Mouse (Mus musculus) frontal cortex, adult 2 months (tissue): ENCODE results near the gene Iqca. TPM values are rescaled to one million over a fixed set of nuclear protein-coding genes. Genes with fewer than 3 reads are reported as not detected.
A peak's percentile ranks its signal among the peaks of the same experiment; 100 is the strongest.

ENCODE experiments used
- DNase-seq, 2 experiments: peaks; one replicate each; pipeline ENCODE4 v3.0.0; 2022; ENCODE audit warnings: low spot score in 1 of 2; ENCODE audit errors: extremely low spot score in 1 of 2
- polyA plus RNA-seq: library from polyadenylated mRNA; depleted of rRNA; stranded (reverse); fragments of >200 nt; gene quantifications from 2 replicates; pipeline ENCODE4 v1.2.3, GENCODE M21; 2012

The Iqca gene
- polyA plus RNA-seq, 1 experiment: 0.56 TPM

- no peak for DNase-seq
These were observed 78.4 kb downstream of the Iqca start for GRCm38 (mm10) chr1:90074779-90075178.

DNA sequence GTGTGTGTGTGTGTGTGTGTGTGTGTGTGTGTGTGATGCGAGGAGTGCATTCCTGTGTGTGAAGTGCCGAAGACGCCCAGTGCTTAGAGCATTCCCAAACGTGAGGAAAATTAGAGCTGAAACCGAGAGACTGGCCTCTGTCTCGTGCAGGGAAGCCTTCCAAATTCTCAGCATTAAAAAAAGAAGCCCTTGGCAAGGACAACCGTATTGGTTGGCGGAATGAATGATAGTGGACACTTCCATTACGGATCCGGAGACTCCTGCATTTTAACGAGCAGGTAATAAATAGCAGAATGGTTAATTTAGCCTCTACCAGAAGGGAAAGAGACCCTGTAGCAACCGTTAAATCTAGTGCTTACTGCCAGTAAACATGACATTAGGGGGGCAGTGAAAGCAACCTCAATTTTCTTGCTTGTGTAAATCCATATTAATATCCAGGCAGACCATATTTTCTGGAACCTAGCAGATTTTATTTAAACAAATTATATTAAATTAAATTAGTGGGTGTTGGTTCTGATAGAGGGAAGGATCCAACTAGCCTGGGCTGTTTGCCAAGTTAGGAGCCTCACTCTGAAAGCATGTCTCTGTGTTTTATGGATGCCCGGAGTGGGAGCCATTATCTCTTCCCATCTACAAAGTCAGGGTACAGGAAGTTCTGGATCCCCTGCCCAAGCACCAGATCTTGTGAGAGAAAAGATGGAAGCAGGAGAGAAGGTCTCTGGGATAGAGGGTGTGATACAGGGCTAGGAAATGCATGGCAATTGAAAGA lies 81.2 kb downstream of the Iqca start:
- DNase-seq: no peak

DNA sequence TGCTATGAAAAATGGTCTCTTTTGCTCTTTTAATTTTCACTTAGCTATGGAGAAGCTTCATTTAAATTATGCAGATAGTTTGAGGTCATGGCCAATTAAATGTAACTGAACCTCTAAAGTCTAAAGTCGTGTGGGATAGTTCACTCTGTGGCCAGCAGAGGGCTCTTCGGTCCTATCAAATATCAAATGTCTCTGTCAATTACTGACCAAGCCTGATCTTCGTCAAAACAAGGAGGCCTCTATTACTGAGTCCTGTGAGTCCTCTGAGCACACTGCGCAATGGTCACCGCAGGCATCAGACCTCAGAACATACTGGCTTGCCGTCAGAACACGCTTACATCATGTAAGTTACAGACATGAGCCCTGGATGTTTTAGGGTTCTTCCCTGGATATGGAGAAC lies 92.6 kb downstream of the Iqca start:
- peak; percentile 17 to 81 for DNase-seq

DNA sequence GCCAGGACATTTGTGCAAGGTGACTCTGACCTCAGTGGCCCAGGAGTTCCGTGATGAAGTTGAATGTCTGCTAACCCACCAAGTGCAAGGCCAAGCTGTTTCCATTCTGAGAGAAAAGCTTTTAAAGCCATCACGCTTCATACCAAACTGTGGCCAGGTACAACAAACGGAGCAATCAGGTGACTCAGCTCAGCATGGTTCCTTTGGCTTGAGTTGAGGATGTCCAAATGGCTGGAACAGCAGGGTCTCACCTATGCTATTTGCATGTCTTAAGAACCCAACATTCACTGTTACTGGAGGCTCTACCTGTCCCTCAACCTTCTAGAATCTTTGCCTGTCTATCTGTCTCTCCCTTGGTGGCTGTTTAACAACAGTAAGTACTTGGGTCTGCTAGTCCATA lies 93.1 kb downstream of the Iqca start:
- no peak for DNase-seq

GRCm38 (mm10) chr1:90054991-90055390 lies 98.2 kb downstream of the Iqca start:
- DNase-seq: peak; percentile 61 to 71

- DNase-seq: peak; percentile 28 to 76
These were observed 101.9 kb downstream of the Iqca start for GRCm38 (mm10) chr1:90051347-90051746.

- DNase-seq: no peak
These were observed 103.0 kb downstream of the Iqca start for GRCm38 (mm10) chr1:90050046-90050739.

GRCm38 (mm10) chr1:90028305-90028704 lies 124.9 kb downstream of the Iqca start:
- no peak for DNase-seq

- DNase-seq: no peak
These were observed 126.3 kb downstream of the Iqca start for GRCm38 (mm10) chr1:90026945-90027344.

DNA sequence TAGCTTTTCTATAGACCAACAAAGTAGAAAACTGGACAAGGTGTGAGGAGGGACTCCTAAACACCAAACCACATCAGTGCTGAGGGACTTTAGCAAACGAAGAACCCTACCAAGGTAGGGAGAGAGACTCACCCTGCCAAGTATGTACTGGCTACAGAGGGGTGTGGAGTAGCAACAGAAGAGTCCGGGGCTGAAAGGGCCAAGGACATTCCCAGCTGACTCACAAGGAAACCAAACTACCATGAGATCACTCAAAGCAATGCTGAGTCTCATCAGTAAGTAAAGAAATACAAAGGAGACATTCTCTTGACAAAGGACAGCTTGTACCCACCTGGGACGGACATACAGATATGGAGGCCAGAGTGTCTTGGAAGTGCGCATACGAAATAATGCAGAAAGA lies 132.9 kb downstream of the Iqca start:
- no peak for DNase-seq

- no peak for DNase-seq
These were observed 135.1 kb downstream of the Iqca start for GRCm38 (mm10) chr1:90018071-90018470.

DNA sequence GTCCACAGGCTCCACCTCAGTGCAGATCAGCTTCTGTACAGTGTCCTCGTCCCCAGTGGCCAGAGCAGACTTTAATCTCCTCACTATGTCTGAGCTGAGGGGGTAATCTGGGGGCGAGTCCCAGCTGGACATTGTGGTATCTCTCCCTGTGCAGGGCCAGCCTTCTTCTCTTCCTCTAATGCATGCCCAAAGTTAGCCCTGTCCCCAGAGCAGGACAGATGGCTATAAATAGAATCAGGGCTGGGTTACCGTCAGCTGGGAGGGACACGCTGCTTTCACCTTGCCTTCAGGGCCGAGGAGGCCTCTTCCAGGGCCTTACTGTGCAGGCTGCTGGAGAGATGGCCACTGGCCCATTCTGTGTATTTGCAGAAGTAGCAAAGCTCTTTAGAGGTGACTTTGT lies 138.8 kb downstream of the Iqca start, which contains the start of gene Asb18:
TSS of gene Asb18 (minus strand) at position 221 of the 400 bp plus-strand sequence.
- no peak for DNase-seq

GRCm38 (mm10) chr1:90013273-90013672 lies 139.9 kb downstream of the Iqca start:
- no peak for DNase-seq

DNA sequence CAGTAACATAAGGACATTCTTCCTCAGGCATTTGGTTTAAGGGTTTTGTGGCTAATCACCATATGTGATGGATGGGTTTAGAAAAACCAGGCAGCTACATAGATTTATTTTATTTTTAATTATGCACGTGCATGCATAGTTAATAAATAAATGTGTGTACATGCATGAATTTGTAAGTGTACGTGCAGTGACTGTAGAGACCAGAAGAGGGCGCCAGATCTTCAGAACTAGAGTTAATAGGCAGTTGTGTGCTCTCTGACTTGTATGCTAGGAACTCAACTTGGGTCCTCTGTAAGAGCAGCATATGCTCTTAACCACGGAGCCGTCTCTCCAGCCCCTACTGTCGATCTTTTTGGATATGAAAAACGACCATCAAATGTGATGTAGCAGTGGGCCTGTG lies 140.4 kb downstream of the Iqca start:
- no peak for DNase-seq

DNA sequence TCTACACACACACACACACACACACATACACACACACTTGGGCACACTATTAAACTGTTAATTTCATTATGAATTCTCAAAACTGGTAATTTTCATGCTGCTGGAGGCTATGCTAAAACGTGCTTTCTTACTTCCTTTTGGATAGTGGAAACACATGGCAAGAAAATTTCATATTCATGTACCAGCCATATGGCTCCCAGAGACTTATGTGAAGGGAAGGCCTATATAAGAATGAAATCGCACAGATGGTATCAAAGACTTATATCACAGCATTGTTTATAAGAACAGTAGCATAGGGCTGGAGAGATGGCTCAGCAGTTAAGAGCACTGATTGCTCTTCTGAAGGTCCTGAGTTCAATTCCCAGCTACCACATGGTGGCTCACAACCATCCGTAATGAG lies 141.0 kb downstream of the Iqca start:
- peak in 1 of 2 experiments; percentile 6 for DNase-seq

GRCm38 (mm10) chr1:90010077-90010476 lies 143.1 kb downstream of the Iqca start:
- DNase-seq: no peak

DNA sequence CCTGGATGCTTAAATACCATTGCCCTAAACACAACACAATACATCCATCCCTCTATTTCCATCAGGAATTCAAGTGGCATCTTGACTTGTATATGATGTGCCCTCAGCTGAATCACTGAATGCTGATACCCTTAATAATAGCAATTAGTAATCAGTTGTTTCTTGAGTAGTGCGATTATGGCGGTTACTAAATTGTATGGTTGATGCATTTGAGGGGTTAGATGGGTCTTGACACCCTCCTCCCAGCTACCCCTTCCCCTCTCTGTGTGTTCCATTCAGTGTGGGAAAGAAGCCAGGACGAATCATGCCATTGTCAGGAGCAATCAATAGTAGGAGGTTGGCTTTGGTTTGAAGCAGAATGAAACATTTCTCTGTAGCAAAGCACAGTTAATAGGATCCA lies 144.0 kb downstream of the Iqca start:
- DNase-seq: no peak

GRCm38 (mm10) chr1:90006666-90007065 lies 146.5 kb downstream of the Iqca start:
- peak in 1 of 2 experiments; percentile 33 for DNase-seq

GRCm38 (mm10) chr1:90000981-90001380 lies 152.2 kb downstream of the Iqca start:
- DNase-seq: no peak

DNA sequence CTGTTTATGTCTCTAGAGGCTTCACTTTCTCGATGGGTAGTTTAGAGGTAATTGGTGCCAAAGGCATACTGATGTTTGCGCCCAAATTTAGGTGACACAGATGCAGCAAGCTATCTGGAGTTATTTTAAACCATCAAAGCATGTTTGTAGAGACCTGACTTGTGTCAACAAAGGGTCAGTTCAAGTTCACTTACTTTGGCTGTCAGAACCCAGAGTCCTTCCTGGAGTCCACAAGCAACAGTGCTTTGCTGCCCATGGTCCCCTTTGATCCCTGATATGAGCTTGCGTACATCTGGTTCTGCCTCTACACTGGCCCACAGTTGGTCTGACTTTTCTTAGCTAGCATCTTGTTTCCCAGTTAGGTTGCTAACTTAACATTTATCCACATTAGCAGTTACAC lies 153.3 kb downstream of the Iqca start:
- DNase-seq: no peak

GRCm38 (mm10) chr1:89998696-89999095 lies 154.5 kb downstream of the Iqca start:
- DNase-seq: no peak

- peak in 1 of 2 experiments; percentile 12 for DNase-seq
These were observed 155.1 kb downstream of the Iqca start for GRCm38 (mm10) chr1:89998076-89998475.
